Mouse (Mus musculus) v-Abl transformed pro-B cells (cell line): ENCODE measurements around the gene Slc22a17.

ENCODE experiments used
- in situ Hi-C, 2 experiments: fragments of 400-800 bp; cut with MboI; formaldehyde crosslinking; loops; one replicate each; pipeline ENCODE4 v1.15.1; 2025; ENCODE audit not compliant: unreplicated experiment in 2 of 2

Gene Slc22a17

DNA sequence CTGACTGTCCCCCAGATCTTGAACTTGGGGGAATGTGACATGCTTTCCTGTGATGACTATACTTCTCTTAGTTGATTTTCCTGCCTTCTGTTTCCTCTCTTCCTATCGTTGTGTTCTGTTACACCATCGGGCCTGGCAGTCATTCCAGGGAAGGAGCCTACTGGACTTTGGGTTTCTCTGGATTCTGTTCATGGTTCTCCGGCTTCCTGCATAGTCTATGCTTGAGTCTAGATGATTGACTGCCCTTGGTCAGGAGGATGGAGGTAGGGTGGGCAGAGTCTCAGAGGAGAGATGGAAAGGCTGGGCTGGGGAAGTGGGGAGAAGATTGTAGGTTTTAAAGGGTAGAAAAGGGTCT is 27.2 kb upstream of the Slc22a17 start:
- in situ Hi-C loops: loop anchor here in 1 of 2 experiments (5.0 kb wide), 1 partner anchor 98 kb away; no protein-coding TSS in a partner anchor

- in situ Hi-C loops: loop anchor here (5.0 kb wide), 1 partner anchor 97 kb away; no protein-coding TSS in a partner anchor
Observed at GRCm38 (mm10) chr14:54939434-54940175, 26.7 kb upstream of the Slc22a17 start.

DNA sequence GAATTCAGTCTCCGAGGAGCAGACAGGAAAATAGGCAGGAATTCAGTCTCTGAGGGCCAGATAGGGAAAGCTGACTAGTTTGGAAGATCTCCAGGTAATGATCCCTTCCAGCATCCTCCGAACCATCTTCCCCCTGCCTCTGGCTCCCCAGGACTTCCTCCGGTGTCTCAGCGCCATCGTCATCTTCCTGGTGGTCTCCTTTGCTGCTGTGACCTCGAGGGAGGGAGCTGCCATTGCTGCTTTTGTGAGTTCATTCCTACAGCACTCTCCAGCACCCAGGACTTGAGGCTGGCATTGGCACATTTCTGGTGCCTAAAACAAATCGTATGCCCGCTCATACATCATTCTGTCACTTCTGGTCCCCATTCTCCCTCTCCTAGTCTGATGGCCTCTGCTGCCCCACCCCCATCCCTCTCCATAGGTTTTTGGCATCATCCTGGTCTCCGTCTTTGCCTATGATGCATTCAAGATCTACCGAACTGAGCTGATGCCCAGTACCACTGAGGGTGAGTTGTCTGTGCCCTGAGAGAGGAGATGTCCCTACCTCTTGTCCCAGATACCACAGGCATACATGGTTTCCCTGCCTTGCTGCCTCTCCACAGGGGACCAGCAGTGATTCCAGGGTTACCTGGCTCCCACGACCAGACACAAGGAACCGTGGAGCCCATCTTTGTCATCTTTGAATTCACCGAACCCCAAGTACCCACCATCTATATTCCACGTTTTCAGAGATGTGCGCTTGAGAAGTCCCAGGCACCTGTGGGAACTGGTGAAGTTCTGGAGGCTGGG is 25.7 kb upstream of the Slc22a17 start:
- in situ Hi-C loops: loop anchor here in 1 of 2 experiments (5.0 kb wide), 1 partner anchor 96 kb away; no protein-coding TSS in a partner anchor

- in situ Hi-C loops: loop anchor here in 1 of 2 experiments (5.0 kb wide), 1 partner anchor 95 kb away; no protein-coding TSS in a partner anchor
Observed at GRCm38 (mm10) chr14:54937361-54938182, 24.6 kb upstream of the Slc22a17 start.

- in situ Hi-C loops: loop anchor here in 1 of 2 experiments (5.0 kb wide), 1 partner anchor 94 kb away; no protein-coding TSS in a partner anchor
Observed at GRCm38 (mm10) chr14:54936831-54937160, 23.9 kb upstream of the Slc22a17 start.

DNA sequence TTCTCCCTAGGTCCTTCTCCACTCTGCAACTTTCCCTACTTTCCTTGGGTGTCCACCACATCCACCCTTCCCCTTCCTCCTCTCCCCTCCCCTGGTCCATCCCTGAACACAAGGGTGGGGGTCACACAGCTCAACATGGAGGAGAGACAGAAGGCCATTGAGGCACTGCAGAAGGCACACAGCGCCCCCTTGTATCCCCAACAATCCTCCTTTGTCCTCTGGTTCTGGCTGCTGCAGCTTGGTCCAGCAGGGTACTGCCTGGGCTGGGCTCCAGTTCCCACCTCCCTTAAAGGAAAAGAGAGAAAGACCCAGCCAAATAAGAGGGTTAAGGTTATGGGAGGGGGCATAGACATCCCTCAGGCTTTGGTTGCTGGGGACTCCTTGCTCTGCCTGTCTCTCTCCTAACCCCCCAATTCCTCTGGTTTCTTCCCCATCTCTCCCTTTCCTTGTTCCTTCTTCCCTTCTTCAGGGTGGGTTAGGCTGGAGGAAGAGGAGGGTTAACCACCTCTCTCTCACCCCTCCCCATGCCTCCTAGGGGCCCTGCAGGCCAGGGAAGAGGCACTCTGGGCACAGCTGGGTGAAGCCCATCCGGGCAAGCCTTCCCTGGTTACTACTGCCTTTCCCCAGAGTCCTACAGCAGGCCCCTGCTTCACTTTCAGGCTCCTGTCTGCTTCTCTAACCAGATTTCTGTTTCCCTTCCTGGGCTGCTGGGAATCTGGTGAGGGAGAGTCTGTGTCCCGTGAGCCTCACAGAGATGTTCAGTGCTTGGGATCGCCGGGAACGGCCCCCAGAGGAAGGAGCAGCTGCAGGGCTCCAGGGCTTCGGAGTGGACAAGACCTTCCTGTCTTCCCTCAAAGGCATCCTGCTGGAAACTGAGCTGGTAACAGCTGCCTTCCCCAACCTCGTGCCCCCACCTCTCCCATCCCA is 23.2 kb upstream of the Slc22a17 start, which contains the start of gene Cmtm5:
Gene Cmtm5, plus strand, starts transcription at position 358 of the 927 bp plus-strand sequence.
- in situ Hi-C loops: loop anchor here in 1 of 2 experiments (5.0 kb wide), 1 partner anchor 94 kb away; no protein-coding TSS in a partner anchor

- in situ Hi-C loops: no loop called here
Observed at GRCm38 (mm10) chr14:54932645-54933150, 19.8 kb upstream of the Slc22a17 start, which contains the start of gene Il25. Gene Il25, plus strand, starts transcription at chr14:54932695.

GRCm38 (mm10) chr14:54930431-54930830 is 17.5 kb upstream of the Slc22a17 start:
- in situ Hi-C loops: no loop called here

DNA sequence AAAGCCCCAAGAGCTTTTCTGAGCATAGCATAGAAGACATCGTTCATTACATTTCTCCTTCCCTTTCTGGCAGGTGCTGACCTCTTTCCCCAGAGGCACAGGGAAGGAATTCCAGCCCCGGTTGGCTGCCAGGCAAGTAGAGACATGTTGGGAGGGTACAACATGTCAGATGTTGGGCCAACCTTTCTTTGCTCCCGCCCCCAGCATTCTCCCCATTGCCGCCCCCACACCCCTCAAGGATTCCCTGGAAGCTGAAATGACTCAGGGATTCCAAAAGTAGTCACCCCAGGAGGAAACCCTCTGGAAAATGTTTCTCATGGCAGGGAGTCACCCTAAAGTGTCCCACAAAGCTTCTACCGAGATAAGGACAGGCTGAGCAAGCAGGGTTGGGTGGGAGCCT is 16.9 kb upstream of the Slc22a17 start:
- in situ Hi-C loops: no loop called here

- in situ Hi-C loops: no loop called here
Observed at GRCm38 (mm10) chr14:54927296-54927695, 14.4 kb upstream of the Slc22a17 start.

DNA sequence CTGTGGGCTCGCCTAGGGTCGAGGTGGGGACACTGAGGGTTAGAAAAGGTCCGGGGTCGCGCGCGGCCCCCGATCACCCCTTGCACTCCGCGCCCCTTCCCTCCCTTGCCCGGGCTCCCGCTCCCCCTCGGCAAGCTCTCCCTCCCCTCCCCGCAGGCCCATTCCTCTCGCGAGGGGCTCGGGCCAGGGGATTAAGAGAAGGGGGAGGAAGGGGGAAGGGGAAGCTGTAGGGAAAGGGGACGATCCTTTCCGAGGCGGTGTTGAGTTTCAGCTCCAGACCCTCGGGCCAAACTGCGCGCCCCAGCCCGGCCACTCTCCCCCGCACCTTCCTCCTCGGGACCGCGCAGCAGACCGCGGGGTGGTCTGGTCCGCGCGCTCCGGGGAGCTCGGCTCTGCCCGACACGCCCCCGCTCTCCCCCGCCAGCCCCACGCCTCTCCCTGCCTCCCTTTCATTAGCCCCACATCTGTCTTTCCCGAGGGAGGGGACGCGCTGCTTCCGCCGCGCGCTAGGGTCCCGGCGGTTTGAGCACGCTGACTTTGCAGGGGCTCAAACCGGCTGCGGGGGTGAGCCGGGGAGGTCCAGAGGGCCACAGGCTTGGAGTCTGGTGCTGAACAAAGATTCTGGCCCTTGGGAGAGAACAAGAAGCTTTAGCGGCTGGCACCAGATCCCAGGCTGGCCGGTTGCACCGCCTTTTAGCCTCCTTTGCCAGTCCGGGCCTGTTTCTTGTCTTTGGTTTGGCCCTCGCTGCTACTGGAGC is 13.6 kb upstream of the Slc22a17 start:
- in situ Hi-C loops: no loop called here

GRCm38 (mm10) chr14:54925349-54926342 is 12.7 kb upstream of the Slc22a17 start, which contains the start of gene Efs:
Gene Efs, minus strand, starts transcription at chr14:54926126.
- in situ Hi-C loops: no loop called here

DNA sequence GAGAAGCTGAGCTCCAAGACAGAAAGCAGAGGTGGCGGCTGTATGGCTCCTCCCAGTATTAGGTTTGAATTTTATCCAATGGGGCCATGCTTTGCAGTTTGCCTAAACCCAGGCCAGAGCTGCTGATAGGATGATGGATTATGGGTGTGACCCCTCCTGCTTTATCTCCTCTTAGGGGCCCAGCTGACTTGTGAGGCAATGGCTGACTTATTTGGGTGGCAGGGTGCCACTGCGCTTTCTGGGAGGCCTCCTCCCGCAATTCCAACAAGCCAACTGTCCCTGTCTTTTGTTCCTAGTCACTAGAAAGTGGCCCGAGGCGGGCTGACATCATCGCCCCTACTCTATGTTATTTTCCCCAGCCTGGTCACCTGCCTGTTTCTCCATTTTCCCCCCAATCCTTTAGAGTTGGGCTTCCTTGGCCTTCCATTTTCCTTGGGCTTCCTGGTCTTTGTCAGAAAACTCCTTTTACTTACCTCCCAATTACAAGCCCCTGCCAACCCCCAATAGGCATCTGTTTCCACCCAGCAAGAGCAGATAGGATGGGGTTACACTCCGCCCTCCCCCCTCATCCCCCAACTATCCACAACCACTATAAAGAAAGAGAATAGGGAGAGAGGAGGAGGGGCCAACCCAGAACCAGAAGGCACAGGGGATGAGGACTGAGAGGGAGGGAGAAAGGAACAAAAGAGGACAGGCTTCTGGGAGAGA is 11.9 kb upstream of the Slc22a17 start:
- in situ Hi-C loops: no loop called here

DNA sequence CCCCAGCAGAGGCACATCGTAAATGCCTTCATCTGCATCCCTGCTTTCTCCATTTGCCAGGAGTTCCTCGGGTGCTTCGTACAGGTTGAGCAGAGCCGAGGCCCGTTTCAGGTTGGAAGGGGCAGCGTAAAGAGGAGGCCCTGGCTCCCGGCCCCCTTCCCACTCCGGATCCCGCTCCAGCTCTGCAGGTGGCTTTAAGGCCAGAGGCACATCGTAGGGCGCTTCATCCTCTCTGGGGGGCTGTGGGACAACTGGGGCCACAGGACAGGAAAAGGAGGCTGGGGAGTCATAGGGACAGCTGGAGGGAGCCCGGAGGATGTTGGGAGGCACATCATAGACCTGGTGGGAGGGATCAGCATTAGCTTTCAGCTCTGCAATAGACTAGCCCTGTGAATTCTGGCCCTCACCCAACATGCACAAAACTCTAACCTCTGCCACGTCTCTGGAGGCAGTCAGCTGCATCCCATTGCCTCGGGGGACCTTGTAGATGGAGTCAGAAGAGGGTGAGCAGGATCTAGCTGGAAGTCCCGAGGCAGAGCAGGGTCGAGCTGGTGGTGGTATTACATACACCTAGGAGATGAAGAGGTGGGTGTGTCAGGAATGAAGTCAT is 7.2 kb upstream of the Slc22a17 start:
- in situ Hi-C loops: no loop called here

DNA sequence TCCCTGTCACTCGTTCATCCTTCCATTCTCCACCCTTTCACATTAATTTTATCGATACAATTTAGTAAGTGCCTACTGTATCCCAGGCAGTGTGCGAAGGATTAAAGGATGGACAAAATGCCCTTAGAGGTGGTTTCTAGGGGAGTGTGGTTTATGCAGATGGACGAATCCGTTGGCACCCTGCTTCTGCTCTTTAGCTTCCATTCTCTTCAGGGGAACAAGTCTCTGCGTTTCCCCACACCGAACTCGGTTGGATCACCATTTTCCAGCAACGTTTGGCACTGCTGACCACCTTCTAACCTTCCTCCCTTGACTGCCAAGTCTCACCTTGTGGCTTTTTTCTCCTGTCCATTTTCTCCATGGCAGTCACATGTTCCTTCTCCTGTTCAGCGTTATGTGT is 411 bp upstream of the Slc22a17 start:
- in situ Hi-C loops: no loop called here

DNA sequence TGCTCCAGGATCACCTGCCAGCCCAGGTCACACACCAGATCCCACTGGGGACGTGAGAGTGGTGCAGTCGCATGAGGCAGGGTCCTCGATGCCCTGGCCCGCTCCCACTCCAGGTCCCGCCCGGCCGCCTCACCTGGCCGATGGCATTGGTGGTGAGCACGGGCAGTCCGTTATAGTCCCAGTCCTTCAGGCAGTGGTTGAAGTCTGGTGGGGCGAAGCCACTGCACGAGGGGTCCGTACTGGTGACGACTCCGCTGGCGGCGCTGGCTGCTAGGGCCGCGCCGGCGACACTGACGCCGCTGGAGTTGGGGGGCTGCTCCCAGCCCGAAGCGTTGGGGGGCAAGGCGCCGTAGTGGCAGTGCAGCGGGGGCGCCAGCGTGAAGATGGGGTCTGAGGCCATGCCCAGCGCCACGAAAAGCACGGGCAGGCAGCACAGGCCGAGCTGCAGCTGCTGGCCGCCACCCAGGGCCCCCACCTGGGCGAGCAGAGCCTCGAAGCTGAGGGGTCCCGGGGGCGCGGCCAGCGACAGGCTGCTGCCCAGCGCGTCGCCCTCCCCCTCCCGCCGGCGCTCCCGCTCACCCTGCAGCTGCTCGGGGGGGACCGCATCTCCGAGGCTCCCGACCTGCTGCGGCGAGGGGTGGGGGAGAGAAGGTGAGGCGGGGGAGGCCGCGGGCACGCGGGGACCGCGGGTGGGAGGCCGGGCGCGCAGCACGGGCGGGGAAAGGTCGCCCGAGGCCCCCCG is 652 bp downstream of the Slc22a17 start:
- in situ Hi-C loops: no loop called here
